Mouse (Mus musculus): ENCODE data around the gene Zdhhc13.

Gene Zdhhc13

DNA sequence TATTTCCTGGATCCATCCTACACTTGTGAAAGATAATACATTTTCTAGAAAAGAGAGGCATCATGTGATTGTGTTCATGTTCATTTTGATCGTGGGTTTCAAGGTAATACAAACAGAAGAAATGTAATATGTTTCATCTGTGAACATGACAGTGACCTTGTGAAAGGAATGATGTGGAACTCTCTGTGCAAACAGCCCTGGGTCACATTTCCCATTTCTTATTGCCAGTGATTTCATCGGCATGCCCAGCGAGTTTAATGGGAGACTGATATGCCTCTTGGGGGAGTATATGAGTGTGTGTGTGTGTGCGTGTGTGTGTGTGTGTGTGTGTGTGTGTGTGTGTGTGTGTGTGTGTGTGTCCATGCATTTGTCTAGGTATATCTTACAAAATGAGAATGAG is 52.7 kb downstream of the Zdhhc13 start:
- DNase-seq (ENCODE audit: low read depth) = no peak

DNA sequence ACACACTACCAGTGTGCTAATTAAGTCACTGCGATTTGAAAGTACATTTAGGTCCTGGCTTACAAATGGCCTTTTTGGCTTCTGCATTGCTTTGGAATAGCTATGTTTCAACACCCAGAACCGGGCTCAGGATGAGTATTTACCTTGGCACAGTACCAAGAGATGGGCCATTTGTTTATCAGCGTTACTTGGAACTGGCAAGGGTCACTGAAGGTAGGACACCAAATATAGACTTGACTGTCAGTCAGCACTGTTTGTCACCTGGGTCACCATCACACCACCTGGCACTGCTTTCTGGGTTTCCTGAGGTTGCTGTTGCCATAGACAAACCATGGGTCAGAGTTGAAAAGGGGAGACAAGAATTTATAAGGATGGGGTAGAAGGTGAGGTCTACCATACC is 53.5 kb downstream of the Zdhhc13 start:
- DNase-seq (ENCODE audit: low read depth) = no peak

DNA sequence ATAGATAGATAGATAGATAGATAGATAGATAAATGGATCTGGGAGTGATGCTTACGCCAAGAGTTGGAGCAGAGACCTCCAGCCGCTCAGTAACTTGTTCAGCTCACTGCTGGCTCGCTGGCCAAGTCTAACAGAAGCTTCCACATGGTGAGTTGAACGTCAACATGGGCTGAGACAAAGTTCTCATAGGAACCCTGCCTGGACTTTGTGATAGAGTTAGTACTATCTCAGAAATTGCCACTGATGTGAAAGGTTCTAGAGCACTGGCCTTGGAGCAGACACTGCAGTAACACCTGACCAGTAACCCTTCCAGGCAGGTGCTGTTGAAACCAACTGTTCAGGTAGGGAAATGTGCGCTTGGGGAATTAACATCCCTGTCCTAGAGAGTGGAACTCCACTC is 54.7 kb downstream of the Zdhhc13 start:
- DNase-seq (ENCODE audit: low read depth) = no peak

DNA sequence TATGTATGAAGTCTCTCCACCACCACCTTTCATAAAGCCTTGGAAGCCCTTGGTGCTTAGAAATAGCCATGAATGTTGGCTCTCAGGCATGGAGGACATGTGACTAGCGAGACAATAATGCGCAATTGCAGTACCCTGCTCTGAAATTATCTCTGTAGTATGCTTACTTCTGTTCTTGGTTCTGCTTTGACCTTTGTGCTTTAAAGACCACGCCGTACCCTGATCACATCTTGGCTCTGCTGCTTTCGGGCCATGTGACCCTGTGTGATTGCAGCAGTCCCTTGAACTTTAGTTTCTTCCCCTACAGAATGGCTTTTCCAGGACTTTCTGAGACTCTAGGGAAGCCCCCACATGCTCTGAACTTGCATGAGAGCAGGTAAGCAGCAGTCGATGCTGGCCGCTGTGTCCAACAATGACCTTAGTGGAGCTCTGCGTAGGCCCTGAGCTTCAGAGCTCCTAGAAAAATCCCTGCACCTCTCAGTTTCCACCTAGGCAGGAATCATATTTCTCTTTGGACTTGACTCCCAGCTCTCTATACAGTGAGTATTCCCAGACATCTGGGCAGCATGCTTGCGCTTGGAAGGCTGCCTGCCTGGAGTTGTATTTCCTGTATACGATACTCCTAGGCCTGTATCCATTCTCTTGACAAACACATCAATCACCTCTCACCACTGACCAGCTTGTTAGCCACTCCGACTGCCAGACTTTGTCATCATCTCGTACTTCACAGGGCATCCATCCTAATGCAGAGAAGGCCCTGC is 56.6 kb downstream of the Zdhhc13 start:
- DNase-seq (ENCODE audit: low read depth) = no peak

DNA sequence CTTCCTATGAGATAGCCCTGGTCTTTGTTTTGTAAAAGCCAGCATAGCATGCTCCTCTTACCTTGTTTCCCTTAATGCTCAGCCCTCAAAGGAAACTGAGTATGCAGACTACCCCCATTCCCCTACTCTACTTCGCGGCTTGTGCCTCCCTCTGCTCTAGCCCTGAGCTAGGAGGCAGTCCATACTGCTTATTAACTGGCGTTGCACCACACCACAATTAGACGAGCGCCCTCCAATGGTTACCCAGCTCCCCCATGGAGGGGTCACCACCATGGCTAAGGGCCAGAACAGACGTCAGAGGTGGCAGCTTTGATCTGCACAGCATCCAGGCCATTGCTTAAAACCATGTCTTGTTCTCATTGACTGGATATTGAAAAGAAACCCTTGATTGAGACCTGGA is 58.0 kb downstream of the Zdhhc13 start:
- DNase-seq (ENCODE audit: low read depth) = no peak

DNA sequence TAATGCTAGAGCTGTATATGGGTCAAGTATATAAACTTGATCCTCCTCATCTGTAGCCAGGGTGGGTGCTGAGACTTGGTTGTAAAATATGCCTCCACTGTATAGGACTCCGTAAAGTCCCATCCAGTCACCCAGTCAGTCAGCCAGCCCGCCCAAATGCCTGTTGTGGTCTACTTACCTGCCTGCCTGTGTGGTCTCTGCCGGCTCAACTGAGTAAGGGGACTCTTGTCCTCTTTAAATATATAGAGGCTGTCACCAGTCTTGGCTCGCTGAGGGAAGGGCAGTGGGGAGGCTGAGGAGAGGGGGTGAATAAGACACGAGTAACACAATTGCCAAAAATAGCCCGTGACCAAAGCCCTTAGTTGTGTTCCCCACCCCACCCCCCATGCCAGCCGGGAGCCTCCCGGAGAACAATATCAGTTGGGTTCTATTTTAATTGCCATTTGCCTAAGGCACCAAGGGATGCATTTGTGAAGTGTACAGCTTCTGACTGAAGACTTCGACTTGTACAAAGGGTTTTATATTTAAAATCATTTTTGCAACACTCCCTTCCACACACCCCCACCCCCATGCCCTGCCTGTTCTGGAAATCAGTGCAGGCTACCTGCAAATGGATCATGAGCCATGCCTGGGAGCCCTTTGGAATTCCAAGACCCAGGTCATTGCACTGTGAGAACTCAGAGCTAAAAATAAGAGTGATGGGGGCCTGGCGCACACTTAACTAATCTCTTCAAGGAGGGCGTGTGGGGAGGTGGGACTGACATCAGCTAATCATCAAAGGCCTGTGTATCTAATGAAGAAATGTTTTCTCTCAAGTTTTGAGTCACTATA is 59.2 kb downstream of the Zdhhc13 start, which contains the start of gene Csrp3:
Csrp3 (minus strand) TSS at position 214 of the 831 bp plus-strand sequence.
- DNase-seq (ENCODE audit: low read depth) = no peak

DNA sequence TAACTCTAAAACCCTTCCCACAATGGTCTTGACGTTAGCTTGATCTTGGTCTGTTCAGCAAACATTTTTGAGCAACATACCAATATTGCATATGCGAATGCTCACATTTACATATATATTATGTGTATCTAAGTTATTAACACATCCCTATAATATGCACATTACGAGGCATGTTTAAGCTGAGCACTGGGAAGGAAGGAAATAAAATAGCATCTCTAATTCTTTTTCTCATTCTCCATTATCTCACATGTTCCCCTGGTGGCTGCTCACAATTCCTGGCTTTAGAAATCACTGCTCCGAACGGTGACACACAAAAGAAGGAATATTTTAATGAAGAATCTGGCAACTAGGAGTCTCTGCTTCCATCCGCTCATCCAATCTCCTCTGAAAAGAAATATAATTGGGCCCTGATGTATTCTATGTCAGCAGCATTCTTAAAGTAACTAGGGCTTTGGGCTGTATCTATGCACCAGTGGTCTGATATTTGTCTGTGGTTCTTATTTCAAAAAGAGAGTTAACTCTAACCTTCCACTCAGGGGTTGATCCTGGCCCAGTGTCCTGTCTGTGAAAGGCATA is 62.8 kb downstream of the Zdhhc13 start:
- DNase-seq (ENCODE audit: low read depth) = no peak

DNA sequence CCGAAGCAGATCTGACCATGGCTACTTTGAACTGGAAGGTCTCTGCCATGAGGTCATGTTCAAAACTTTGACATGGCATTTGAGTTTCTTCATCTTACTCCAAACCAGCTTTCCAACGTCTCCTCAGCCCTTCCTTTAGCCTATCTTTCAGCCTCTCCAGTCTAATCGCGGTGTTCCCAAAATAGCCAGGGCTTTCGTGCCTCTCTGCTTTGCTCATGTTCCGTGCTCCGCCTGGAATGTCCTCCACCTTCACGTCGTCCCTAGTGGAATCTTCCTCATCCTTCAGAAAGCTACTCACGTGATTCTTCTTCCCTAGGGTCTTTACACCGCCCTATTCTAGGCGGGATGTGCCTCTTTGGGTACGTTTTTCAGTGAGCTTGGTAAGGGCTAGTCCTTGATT is 64.7 kb downstream of the Zdhhc13 start:
- DNase-seq (ENCODE audit: low read depth) = no peak

DNA sequence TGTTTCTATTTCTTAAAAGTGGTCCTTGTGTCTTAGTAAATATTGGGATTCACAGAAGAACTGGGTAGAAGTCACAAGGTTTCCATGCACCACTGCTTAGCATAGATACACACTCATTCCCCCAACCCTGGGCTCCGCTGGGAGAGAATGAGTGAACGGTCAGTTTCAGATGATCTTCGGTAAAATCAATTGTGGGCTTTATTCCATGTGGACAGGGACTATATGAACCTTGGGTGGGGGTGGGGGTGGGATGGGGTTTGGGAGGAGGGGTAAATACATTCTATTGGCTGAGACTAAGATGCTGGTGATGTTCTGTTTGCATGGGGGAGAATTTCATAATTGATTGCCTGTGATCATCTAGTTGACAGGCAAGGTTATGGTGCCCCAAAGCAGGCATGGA is 66.7 kb downstream of the Zdhhc13 start:
- no peak for DNase-seq (ENCODE audit: low read depth)

DNA sequence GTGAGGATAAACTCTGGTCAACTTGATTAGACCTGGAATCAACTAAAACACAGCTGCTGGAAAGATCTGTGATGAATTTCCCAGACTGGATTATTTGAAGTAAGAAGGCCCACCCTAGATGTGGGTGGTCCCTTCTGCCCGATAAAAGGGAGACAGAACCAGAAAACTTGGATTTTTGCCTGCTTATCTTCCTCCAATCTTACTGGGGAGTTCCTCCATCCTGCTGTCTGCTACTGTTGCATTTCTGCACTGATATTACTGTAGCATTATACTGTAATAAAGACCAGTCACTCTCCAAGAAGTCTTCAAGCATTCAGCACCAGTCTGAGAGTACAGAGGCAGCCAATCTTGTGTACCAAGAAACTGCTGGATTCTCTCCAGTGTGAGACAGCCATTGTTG is 69.5 kb downstream of the Zdhhc13 start:
- no peak for DNase-seq (ENCODE audit: low read depth)

DNA sequence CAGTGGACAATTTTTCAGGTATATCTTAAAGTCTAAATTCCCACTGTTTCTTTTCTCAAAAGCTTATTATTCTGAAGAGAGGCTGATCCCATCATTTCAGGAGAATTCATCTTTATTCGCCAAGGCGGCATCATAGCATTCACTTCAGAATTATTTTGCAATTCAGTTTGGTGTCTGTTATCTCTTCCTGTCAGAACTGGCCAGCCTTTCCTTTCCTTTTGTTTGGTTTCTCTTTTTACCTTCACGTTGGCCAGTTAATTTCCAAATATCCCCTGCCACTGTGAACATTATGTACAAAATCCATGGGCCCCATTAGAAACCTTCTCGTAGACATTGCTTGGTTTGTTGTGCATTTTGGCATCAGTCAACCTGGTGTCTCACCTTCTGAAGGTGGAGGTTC is 70.6 kb downstream of the Zdhhc13 start:
- DNase-seq (ENCODE audit: low read depth) = no peak

DNA sequence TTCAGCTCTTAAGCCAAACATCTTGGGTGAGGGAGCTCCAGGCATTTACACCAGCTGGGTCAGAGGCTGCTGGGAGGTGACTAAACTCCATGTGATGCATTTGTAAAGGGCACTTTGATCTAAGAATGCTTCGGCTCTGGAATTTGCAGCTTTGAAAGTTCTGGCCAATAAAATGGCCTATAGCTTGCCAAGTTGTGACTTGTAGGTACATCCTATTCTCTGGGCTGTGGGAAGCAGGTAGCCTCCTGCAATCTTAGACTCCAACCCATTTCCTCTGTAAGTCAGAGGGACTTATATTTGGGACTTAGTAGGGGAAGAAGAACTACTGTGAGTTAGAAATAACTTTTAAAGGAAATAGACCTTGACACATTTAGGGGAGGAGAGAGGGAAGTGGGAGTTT is 72.1 kb downstream of the Zdhhc13 start:
- no peak for DNase-seq (ENCODE audit: low read depth)

DNA sequence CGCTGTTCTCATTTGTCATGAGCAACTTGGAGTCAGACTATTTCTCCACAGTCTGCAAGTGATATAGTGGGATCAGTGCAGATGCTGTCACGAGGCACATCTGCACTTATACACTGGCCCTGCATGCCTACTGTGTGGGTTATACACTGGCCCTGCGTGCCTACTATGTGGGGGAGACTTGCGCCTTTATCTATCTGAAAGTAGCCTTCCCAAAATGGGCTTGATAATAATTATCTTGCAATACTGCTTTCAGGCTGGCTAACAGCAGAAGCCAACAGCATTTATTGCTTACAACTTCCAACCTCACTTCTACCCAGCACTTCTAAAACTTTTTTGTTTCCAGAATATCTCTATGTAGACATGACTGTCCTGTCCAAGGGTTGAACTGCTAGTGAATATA is 73.0 kb downstream of the Zdhhc13 start:
- DNase-seq (ENCODE audit: low read depth) = no peak

DNA sequence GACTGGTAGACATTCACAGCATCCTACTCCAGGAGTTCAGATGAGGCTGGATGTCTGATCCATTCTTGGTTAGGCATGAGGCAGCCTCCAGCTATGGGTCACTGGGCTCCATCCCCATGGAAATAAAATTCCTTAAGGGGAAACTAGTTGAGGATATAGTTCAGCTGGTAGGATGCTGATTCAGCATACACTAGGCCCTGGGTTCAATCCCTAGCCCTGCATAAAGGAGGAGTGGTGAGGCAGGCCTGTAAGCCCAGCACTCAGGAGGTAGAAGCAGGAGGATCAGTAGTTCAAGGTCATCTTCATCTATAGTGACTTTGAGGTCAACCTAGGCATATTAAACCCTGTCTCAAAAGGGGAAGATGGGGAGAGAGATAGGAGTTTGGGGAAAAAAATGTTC is 75.4 kb downstream of the Zdhhc13 start:
- DNase-seq (ENCODE audit: low read depth) = no peak

DNA sequence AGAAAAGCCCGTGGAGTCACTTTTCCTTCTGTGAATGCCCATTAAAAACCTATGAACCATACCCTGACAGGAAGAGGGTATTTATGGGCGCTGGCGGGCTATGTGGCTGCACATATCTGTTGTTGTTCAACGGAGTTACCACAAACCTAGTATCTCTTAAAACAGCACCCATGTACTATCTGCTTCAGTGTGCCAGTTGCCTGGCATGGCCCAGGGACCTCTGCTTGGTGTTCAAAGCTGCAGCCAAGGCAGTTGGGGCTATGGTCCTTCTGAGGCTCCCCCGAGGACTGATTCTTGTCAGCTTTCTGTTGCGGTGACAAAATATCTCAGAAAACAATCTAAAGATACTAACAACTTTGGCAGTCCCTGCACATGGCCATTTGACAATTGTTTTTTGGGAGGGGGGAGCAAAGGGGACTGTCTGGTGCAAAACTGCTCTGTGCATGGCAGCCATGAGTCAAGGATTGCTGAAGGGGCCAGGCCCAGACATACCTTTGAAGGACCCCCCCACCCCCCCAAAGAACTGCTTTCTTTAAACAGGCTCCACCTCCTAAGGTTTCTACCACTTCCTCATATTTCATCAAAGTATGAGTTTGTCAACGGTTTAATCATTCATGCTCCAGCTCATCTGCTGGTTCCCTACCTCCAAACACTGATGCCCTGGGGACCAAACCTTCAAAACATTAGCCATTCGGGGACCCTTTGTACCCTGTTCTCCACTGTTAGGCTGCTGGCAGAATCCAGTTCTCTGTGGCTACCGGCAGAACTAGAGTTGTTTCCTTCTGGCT is 76.1 kb downstream of the Zdhhc13 start:
- DNase-seq (ENCODE audit: low read depth) = no peak

DNA sequence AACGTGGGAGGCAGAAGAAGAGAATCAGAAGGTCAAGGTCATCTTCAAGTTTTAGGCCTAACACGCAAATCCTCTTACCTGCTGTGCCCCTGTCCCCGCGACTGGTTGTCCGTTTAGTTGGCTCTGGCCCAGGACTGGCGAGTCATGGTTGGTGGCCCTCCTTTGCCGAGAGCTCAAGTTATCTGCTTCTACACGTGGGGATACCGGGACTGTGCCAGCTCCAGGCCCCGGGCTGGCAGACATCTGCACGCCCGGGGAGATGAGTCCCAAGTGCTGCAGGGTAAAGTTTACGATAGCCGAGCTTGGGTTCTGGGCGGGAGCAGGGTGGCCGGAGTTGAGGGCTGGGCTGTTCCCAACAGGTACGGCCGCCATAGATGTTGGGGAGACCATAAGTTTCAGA is 78.8 kb downstream of the Zdhhc13 start:
- no peak for DNase-seq (ENCODE audit: low read depth)

DNA sequence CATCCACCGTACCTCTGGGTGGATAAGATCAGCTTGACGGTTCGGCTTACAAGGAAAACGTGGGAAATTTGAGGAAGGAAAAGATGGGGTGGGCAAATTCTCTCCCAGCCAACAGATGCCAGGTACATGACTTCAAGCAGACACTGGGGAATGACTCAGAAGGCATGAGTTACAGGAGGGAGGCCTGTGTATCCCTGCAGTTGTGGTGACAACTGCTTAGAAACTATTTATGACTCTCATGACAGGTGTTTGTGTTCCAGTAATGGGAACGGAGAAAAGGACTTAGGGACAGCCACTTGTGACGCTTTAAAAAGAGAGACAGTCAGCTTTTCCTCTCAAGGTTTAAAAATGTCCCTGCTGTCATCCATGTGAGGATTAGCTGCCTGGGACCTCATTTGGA is 81.3 kb downstream of the Zdhhc13 start:
- DNase-seq (ENCODE audit: low read depth) = no peak

DNA sequence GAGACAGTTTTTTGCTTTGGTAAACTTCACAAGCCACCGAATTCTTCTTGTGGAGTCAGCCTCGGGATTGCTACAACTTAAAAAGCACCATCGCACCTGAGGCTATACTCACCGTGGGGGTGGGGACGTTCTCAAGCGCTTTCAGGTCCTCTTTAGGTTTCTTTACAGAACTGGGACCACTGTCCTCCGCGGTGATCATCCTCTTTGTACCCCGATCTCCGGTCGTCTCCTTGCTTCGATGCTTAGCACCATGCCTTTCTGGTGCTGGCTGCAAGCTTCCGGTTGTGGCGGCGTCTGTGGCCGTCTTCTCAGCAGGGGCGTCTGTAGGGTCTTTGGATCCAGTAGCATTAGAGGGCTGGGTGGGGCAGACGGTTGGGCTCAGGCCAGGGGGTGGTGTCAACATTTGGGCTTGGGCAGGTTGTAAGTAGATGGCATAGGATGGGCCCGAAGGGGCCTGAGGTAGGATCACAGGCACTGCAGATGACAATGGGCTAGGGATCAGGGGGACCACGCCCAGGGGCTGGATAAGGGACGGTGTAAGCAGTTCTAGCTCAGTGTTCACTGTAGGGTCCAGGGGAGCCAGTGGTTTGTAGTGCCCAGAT is 81.9 kb downstream of the Zdhhc13 start:
- DNase-seq (ENCODE audit: low read depth) = no peak

DNA sequence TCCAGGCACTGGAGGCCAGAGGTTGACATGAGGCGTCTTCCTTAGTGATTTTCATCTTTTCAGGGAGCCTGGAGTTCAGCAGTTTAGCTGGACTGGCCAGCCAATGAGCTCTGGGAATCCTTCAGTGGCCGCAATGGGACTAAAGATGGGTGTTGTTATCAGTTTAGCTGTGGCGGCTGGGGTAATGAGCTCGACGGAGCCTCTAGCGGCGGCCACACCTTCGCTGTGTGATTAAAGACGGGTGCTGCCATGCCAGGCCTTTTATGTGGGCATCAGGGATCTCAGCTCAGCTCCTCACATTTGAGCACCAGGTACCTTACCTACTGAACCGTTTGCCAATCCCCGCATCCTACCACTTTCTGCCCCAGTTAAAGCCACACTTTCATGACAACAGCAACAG is 82.5 kb downstream of the Zdhhc13 start:
- no peak for DNase-seq (ENCODE audit: low read depth)

DNA sequence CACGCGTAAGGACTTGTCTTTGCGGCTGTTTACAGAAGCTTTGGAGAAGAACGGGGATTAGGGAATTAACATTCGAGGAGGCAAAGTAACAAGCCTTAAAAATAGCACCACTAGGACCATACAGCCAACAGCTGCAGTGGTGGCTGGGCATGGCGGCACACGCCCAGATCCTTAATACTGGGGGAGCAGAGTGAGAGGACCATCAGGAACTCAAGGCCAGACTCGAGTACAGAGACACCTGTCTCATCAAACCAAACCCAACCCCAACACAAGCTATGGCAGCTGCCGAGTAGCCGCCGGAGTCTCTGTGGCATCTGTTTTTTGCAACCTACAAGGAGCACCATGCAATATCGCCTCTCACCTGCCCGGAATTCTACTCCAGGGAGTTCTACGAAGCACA is 86.3 kb downstream of the Zdhhc13 start:
- no peak for DNase-seq (ENCODE audit: low read depth)

DNA sequence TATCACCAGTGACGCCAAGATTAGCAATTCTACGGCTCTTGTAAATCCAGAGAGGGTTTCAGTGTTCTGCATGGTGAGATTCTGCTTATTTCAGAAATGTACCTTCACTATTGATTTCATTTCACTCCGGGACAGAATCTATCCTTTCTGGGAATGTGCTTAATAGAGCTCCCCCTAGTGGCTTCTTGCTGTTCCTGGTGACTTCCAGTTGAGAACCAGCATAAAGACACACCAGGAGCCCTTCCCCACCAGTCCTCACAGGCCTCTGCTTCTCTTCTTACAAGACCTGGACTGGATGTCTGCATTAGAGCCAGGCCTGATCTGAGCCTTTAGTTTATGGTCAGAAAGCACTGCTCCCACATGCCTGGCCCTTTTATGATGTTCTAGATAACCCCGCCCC is 87.7 kb downstream of the Zdhhc13 start:
- DNase-seq (ENCODE audit: low read depth) = peak; percentile 84
